Mouse (Mus musculus): ENCODE results near the gene Tnnt2.

- TF ChIP-seq POLR2A (IDR thresholded peaks at IDR 0.05; ENCODE audit: borderline replicate concordance, low read depth, low read length): no peak
- no peak for TF ChIP-seq CTCF (IDR thresholded peaks at IDR 0.05; ENCODE audit: low read depth, low read length)
Observed at GRCm38 (mm10) chr1:135800192-135800950, 35.8 kb upstream of the Tnnt2 start.
